Mouse (Mus musculus): ENCODE data around the gene Mybph. TPM values are rescaled to one million over a fixed set of nuclear protein-coding genes. Genes with fewer than 3 reads are reported as not detected.

Mybph gene
- polyA plus RNA-seq, 1 experiment, result 0.18 TPM

- Histone ChIP-seq H3K4me3 (replicated peaks; ENCODE audit: insufficient read depth, low read depth, low read length) (no peak overlapping the region), H3K27me3 (ENCODE audit: control insufficient read depth, insufficient read depth, low read length) (no peaks in the 10 kb centered on the region), H3K4me1 (ENCODE audit: control insufficient read depth, insufficient read depth, low read length) (peaks cover 34% of the 10 kb centered on the region), H3K27ac (ENCODE audit: insufficient read depth, low read length) (peak overlapping the region; percentile 66)
- no peak for TF ChIP-seq POLR2A (IDR thresholded peaks at IDR 0.05; ENCODE audit: borderline replicate concordance, insufficient read depth, low read length)
- 0 out of 2 replicates have a peak, but pooled peaks have one; percentile 10 for TF ChIP-seq CTCF (IDR thresholded peaks at IDR 0.05; ENCODE audit: borderline replicate concordance, insufficient read depth, low read depth, low read length)
- DNase-seq, result no peak
- 10% methylated on average over 3 of the region's 3 CpGs for WGBS
These were observed 2.3 kb downstream of the Mybph start for GRCm38 (mm10) chr1:134195571-134195970.

GRCm38 (mm10) chr1:134195979-134196378 lies 2.7 kb downstream of the Mybph start:
- WGBS, result 4% methylated on average over 4 of the region's 4 CpGs
- peak overlapping the region; percentile 66 for H3K27ac ChIP-seq (ENCODE audit: insufficient read depth, low read length)
- H3K4me1 ChIP-seq (ENCODE audit: control insufficient read depth, insufficient read depth, low read length), result peaks cover 34% of the 10 kb centered on the region
- no peak overlapping the region for H3K4me3 ChIP-seq (replicated peaks; ENCODE audit: insufficient read depth, low read depth, low read length)
- no peak for TF ChIP-seq CTCF (IDR thresholded peaks at IDR 0.05; ENCODE audit: borderline replicate concordance, insufficient read depth, low read depth, low read length)
- no peaks in the 10 kb centered on the region for H3K27me3 ChIP-seq (ENCODE audit: control insufficient read depth, insufficient read depth, low read length)
- DNase-seq, result peak; percentile 74 to 80

- 25% methylated on average over 4 of the region's 4 CpGs for WGBS
- peak overlapping the region; percentile 66 for H3K27ac ChIP-seq (ENCODE audit: insufficient read depth, low read length)
- no peaks in the 10 kb centered on the region for H3K27me3 ChIP-seq (ENCODE audit: control insufficient read depth, insufficient read depth, low read length)
- no peak; the same call in 1 of the 2 replicates for TF ChIP-seq POLR2A (IDR thresholded peaks at IDR 0.05; ENCODE audit: borderline replicate concordance, insufficient read depth, low read length)
- peak; percentile 75 for TF ChIP-seq CTCF (IDR thresholded peaks at IDR 0.05; ENCODE audit: borderline replicate concordance, insufficient read depth, low read depth, low read length)
- peaks cover 34% of the 10 kb centered on the region for H3K4me1 ChIP-seq (ENCODE audit: control insufficient read depth, insufficient read depth, low read length)
- no peak overlapping the region for H3K4me3 ChIP-seq (replicated peaks; ENCODE audit: insufficient read depth, low read depth, low read length)
- peak; percentile 75 to 77 for DNase-seq
These were observed 3.1 kb downstream of the Mybph start for GRCm38 (mm10) chr1:134196386-134196785.

GRCm38 (mm10) chr1:134197325-134197982 lies 4.2 kb downstream of the Mybph start:
- Histone ChIP-seq H3K27ac (ENCODE audit: insufficient read depth, low read length) (no peak overlapping the region), H3K4me1 (ENCODE audit: control insufficient read depth, insufficient read depth, low read length) (peaks cover 34% of the 10 kb centered on the region), H3K4me3 (replicated peaks; ENCODE audit: insufficient read depth, low read depth, low read length) (no peak overlapping the region), H3K27me3 (ENCODE audit: control insufficient read depth, insufficient read depth, low read length) (no peaks in the 10 kb centered on the region)
- TF ChIP-seq POLR2A (IDR thresholded peaks at IDR 0.05; ENCODE audit: borderline replicate concordance, insufficient read depth, low read length) (no peak), CTCF (IDR thresholded peaks at IDR 0.05; ENCODE audit: borderline replicate concordance, insufficient read depth, low read depth, low read length) (no peak; the same call in 1 of the 2 replicates)
- DNase-seq, result peak; percentile 25 to 32
- 81% methylated on average over 15 of the region's 15 CpGs for WGBS

GRCm38 (mm10) chr1:134198197-134198995 lies 5.1 kb downstream of the Mybph start:
- Histone ChIP-seq H3K27me3 (ENCODE audit: control insufficient read depth, insufficient read depth, low read length) (no peaks in the 10 kb centered on the region), H3K27ac (ENCODE audit: insufficient read depth, low read length) (no peak overlapping the region), H3K4me3 (replicated peaks; ENCODE audit: insufficient read depth, low read depth, low read length) (no peak overlapping the region), H3K4me1 (ENCODE audit: control insufficient read depth, insufficient read depth, low read length) (peaks cover 37% of the 10 kb centered on the region)
- no peak for TF ChIP-seq CTCF (IDR thresholded peaks at IDR 0.05; ENCODE audit: borderline replicate concordance, insufficient read depth, low read depth, low read length)
- 83% methylated on average over 12 of the region's 12 CpGs for WGBS
- DNase-seq, result no peak

GRCm38 (mm10) chr1:134200481-134200880 lies 7.2 kb downstream of the Mybph start:
- Histone ChIP-seq H3K27ac (ENCODE audit: insufficient read depth, low read length) (no peak overlapping the region), H3K27me3 (ENCODE audit: control insufficient read depth, insufficient read depth, low read length) (no peaks in the 10 kb centered on the region), H3K4me3 (replicated peaks; ENCODE audit: insufficient read depth, low read depth, low read length) (no peak overlapping the region), H3K4me1 (ENCODE audit: control insufficient read depth, insufficient read depth, low read length) (peaks cover 27% of the 10 kb centered on the region)
- TF ChIP-seq CTCF (IDR thresholded peaks at IDR 0.05; ENCODE audit: borderline replicate concordance, insufficient read depth, low read depth, low read length) (no peak), POLR2A (IDR thresholded peaks at IDR 0.05; ENCODE audit: borderline replicate concordance, insufficient read depth, low read length) (no peak)
- DNase-seq, result no peak
- 52% methylated on average over 2 of the region's 2 CpGs for WGBS

- no peak for DNase-seq
- Histone ChIP-seq H3K27ac (ENCODE audit: insufficient read depth, low read length) (no peak overlapping the region), H3K4me1 (ENCODE audit: control insufficient read depth, insufficient read depth, low read length) (peaks cover 23% of the 10 kb centered on the region), H3K27me3 (ENCODE audit: control insufficient read depth, insufficient read depth, low read length) (no peaks in the 10 kb centered on the region), H3K4me3 (replicated peaks; ENCODE audit: insufficient read depth, low read depth, low read length) (no peak overlapping the region)
- WGBS, result 77% methylated on average over 6 of the region's 6 CpGs
- TF ChIP-seq POLR2A (IDR thresholded peaks at IDR 0.05; ENCODE audit: borderline replicate concordance, insufficient read depth, low read length) (no peak), CTCF (IDR thresholded peaks at IDR 0.05; ENCODE audit: borderline replicate concordance, insufficient read depth, low read depth, low read length) (no peak)
These were observed 7.9 kb downstream of the Mybph start for GRCm38 (mm10) chr1:134200998-134201686.
